Comparison of ENCODE assay signal across 8 mouse cellular contexts in the genomic region with DNA sequence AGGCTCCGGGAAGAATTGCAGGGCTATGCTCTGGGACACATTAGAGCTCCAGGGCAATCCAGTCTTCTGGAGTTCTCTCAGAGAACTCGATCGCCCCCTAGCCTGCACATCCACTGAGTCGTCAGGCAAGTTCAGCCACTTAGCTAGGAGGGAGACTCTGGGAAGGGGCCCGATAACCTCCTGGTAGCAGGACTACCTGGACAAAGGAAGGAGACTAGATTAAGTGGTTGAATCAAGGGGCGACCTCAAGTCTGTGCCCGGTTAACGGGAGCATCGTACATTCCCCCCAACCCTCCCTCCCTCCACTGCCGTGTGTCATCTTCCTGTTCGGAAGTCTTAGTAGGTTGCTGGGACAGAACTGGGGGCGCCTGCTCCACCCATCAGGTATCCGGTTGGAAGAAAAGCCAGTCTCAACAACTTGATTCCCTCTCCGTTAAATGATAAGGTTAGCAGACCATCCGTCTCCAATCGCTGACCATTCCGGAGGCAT.
DNase-seq lines count a peak whose midpoint lies in the region; ATAC-seq and TF ChIP-seq lines count a peak whose summit lies in the region.

No protein-coding gene starts in this region.

- no peak for TF ChIP-seq POLR2A in liver, adult 2 months (IDR thresholded peaks at IDR 0.05; ENCODE audit: extremely low read depth, insufficient read depth, low read length)

- no peaks in the 10 kb centered on the region for H3K36me3 ChIP-seq in embryonic facial prominence, embryonic 15.5 days
- peaks cover under 1% of the 10 kb centered on the region; the same call in 1 of the 2 replicates for H3K36me3 ChIP-seq in heart, embryonic 12.5 days
- H3K36me3 ChIP-seq in kidney, postnatal 0 days (ENCODE audit: insufficient read depth, low read length): peaks cover 4% of the 10 kb centered on the region
- peaks cover 10% of the 10 kb centered on the region for H3K36me3 ChIP-seq in liver, adult 2 months (ENCODE audit: control insufficient read depth, insufficient read depth, low read length)
- H3K36me3 ChIP-seq in neural tube, embryonic 11.5 days (ENCODE audit: control insufficient read depth, insufficient read depth, low read length): no peaks in the 10 kb centered on the region

- no peak for ATAC-seq in cerebellum, adult (ENCODE audit: insufficient number of reproducible peaks, low FRiP score, low TSS enrichment)
- 0 out of 2 replicates have a peak, but pooled peaks have one; percentile 8 for ATAC-seq in embryonic facial prominence, embryonic 15.5 days (ENCODE audit: insufficient number of reproducible peaks, low FRiP score, low TSS enrichment, low read depth)
- no peak for ATAC-seq in heart, embryonic 12.5 days (ENCODE audit: insufficient number of reproducible peaks, low FRiP score)
- no peak for ATAC-seq in kidney, postnatal 0 days (replicated peaks; ENCODE audit: low FRiP score, low read depth)
- no peak for ATAC-seq in neural tube, embryonic 11.5 days (ENCODE audit: insufficient read depth, low FRiP score, low TSS enrichment)

- peak overlapping the region; percentile 8; the same call in 1 of the 2 replicates for H3K27ac ChIP-seq in embryonic facial prominence, embryonic 15.5 days (replicated peaks)
- no peak overlapping the region for H3K27ac ChIP-seq in heart, embryonic 12.5 days (ENCODE audit: poor library complexity, severe bottlenecking)
- peak overlapping the region; percentile 96 for H3K27ac ChIP-seq in kidney, postnatal 0 days
- peak overlapping the region; percentile 42 for H3K27ac ChIP-seq in liver, adult 2 months (replicated peaks; ENCODE audit: insufficient read depth, low read depth, low read length)
- no peak overlapping the region for H3K27ac ChIP-seq in neural tube, embryonic 11.5 days (ENCODE audit: low read depth, low read length)

- DNase-seq in cerebellum, adult 11 months: peak; percentile 75
- peak; percentile 94 for DNase-seq in kidney, postnatal 0 days (ENCODE audit: low spot score)
- peak; percentile 53 for DNase-seq in liver, adult 2 months (ENCODE audit: extremely low read depth, low read depth, low spot score)
- DNase-seq in neural tube, embryonic 11.5 days (ENCODE audit: low spot score): peak; percentile 84
- DNase-seq in testis, postnatal 10 days (ENCODE audit: low spot score): peak; percentile 94

- peak overlapping the region; percentile 74 for H3K4me2 ChIP-seq in embryonic facial prominence, embryonic 15.5 days (replicated peaks)
- H3K4me2 ChIP-seq in heart, embryonic 12.5 days: peak overlapping the region; percentile 86
- H3K4me2 ChIP-seq in kidney, postnatal 0 days (ENCODE audit: low read length): peak overlapping the region; percentile 73
- peak overlapping the region; percentile 21; the same call in 1 of the 2 replicates for H3K4me2 ChIP-seq in neural tube, embryonic 11.5 days (ENCODE audit: low read depth)

- 12% methylated on average over 17 of the region's 17 CpGs for WGBS in embryonic facial prominence, embryonic 15.5 days
- WGBS in heart, embryonic 12.5 days: 11% methylated on average over 17 of the region's 17 CpGs
- WGBS in kidney, postnatal 0 days: 18% methylated on average over 17 of the region's 17 CpGs
- WGBS in liver, adult 2 months: 24% methylated on average over 17 of the region's 17 CpGs
- 19% methylated on average over 17 of the region's 17 CpGs for whole genome bisulfite sequencing in neural tube, embryonic 11.5 days

- H3K27me3 ChIP-seq in embryonic facial prominence, embryonic 15.5 days: no peaks in the 10 kb centered on the region
- H3K27me3 ChIP-seq in heart, embryonic 12.5 days (replicated peaks): no peaks in the 10 kb centered on the region
- no peaks in the 10 kb centered on the region for H3K27me3 ChIP-seq in kidney, postnatal 0 days (ENCODE audit: insufficient read depth, low read length)
- no peaks in the 10 kb centered on the region for H3K27me3 ChIP-seq in liver, adult 2 months (ENCODE audit: control insufficient read depth, insufficient read depth, low read length)
- H3K27me3 ChIP-seq in neural tube, embryonic 11.5 days (ENCODE audit: control insufficient read depth, insufficient read depth, low read length): 0 out of 2 replicates have a peak, but pooled peaks cover 11% of the 10 kb centered on the region

- TF ChIP-seq CTCF in kidney, postnatal 0 days (IDR thresholded peaks at IDR 0.05; ENCODE audit: low read depth): peak; percentile 78
- peak; percentile 74 for TF ChIP-seq CTCF in liver, adult 2 months (IDR thresholded peaks at IDR 0.05; ENCODE audit: low read depth, low read length)

- H3K4me1 ChIP-seq in embryonic facial prominence, embryonic 15.5 days: peaks cover 28% of the 10 kb centered on the region
- H3K4me1 ChIP-seq in heart, embryonic 12.5 days (replicated peaks): 0 out of 2 replicates have a peak, but pooled peaks cover 6% of the 10 kb centered on the region
- no peaks in the 10 kb centered on the region; the same call in 1 of the 2 replicates for H3K4me1 ChIP-seq in kidney, postnatal 0 days (replicated peaks; ENCODE audit: insufficient read depth, low read length)
- H3K4me1 ChIP-seq in liver, adult 2 months (ENCODE audit: control insufficient read depth, insufficient read depth, low read length): peaks cover 3% of the 10 kb centered on the region; the same call in 1 of the 2 replicates
- H3K4me1 ChIP-seq in neural tube, embryonic 11.5 days (ENCODE audit: control insufficient read depth, insufficient read depth, low read length): peaks cover 6% of the 10 kb centered on the region

- no peaks in the 10 kb centered on the region for H3K79me2 ChIP-seq in liver, adult 2 months (ENCODE audit: control insufficient read depth, insufficient read depth, low read length)

- H3K4me3 ChIP-seq in embryonic facial prominence, embryonic 15.5 days (replicated peaks): peak overlapping the region; percentile 54
- peak overlapping the region; percentile 78 for H3K4me3 ChIP-seq in heart, embryonic 12.5 days
- peak overlapping the region; percentile 57 for H3K4me3 ChIP-seq in kidney, postnatal 0 days (replicated peaks; ENCODE audit: low read depth, low read length)
- peak overlapping the region; percentile 93 for H3K4me3 ChIP-seq in liver, adult 2 months (ENCODE audit: insufficient read depth, low read depth, low read length)
- no peak overlapping the region for H3K4me3 ChIP-seq in neural tube, embryonic 11.5 days (ENCODE audit: low read depth, low read length)

- no peaks in the 10 kb centered on the region for H3K9me3 ChIP-seq in embryonic facial prominence, embryonic 15.5 days (replicated peaks)
- H3K9me3 ChIP-seq in heart, embryonic 12.5 days (replicated peaks): no peaks in the 10 kb centered on the region
- no peaks in the 10 kb centered on the region for H3K9me3 ChIP-seq in kidney, postnatal 0 days (replicated peaks; ENCODE audit: low read length)
- no peaks in the 10 kb centered on the region for H3K9me3 ChIP-seq in neural tube, embryonic 11.5 days (ENCODE audit: control insufficient read depth, low read length)

- no peak overlapping the region for H3K9ac ChIP-seq in embryonic facial prominence, embryonic 15.5 days
- no peak overlapping the region for H3K9ac ChIP-seq in heart, embryonic 12.5 days
- H3K9ac ChIP-seq in kidney, postnatal 0 days (ENCODE audit: low read depth, low read length): no peak overlapping the region
- peak overlapping the region; percentile 1; the same call in 1 of the 2 replicates for H3K9ac ChIP-seq in liver, adult 2 months (ENCODE audit: low read depth, low read length)
- H3K9ac ChIP-seq in neural tube, embryonic 11.5 days (ENCODE audit: low read length): no peak overlapping the region

Comparison
In these comparisons a context has a peak if more than half of its experiments do, and no peak if none do; other contexts are left out.
1. H3K27ac ChIP-seq: peak in embryonic facial prominence, embryonic 15.5 days (single experiment), kidney, postnatal 0 days (single experiment) and liver, adult 2 months (single experiment); none in heart, embryonic 12.5 days (single experiment) and neural tube, embryonic 11.5 days (single experiment).
2. H3K4me2 ChIP-seq: peak in every context shown above with its lines; median percentile 86 in heart, embryonic 12.5 days; 74 in embryonic facial prominence, embryonic 15.5 days; 73 in kidney, postnatal 0 days; 21 in neural tube, embryonic 11.5 days.
3. Peak in every context shown above with its lines, with median percentiles within 50 percentile points of each other: DNase-seq.